Mouse (Mus musculus): Measurements from ENCODE around the gene Bmper.

The Bmper gene

GRCm38 (mm10) chr9:23300376-23300775, 77.5 kb downstream of the Bmper start:
- DNase-seq (ENCODE audit: low spot score in 2 of 2), result no peak

DNA sequence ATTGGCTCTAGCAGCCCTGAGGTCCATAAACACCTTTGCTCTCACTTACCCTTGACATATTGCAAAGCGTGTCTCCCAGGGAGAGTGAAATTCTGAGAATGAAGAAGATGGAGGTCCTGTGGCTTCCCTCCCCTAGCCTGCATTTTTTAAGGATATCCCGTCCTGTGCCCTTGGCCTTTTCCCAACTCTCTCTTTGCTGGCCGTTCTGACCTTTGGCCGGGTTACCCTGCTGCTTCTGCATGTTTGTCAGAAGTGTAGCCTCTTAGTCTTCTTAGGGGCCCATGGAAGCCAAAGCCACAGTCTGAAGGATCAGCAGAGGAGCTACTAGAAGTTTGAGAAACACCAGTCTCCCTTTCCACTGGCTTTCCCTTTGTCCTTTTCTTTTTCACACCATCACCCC, 82.8 kb downstream of the Bmper start:
- no peak for DNase-seq (ENCODE audit: low spot score in 2 of 2)

DNA sequence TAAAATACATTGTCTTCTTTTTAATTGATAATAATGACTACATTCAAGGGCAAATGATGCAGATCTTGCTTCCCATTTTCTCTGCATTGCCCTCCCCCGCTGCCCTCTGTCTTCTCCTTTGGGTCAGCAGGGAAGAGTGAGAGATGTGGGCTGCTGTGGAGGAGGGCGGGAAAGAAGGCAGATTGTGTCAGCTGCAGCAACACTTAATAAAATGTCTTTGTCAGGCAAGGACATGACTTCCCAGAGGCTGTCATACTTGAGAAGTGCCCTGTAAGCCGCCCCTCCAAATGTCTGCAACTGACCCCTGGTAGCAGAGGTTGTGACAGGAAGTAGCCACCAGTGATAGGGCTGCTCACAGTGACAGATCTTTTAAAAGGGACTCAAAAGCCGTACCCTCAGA, 83.3 kb downstream of the Bmper start:
- no peak for DNase-seq (ENCODE audit: low spot score in 2 of 2)

- DNase-seq (ENCODE audit: low spot score in 2 of 2), result no peak
These were observed 85.0 kb downstream of the Bmper start for GRCm38 (mm10) chr9:23307835-23308234.

- no peak for DNase-seq (ENCODE audit: low spot score in 2 of 2)
These were observed 88.1 kb downstream of the Bmper start for GRCm38 (mm10) chr9:23310953-23311352.

DNA sequence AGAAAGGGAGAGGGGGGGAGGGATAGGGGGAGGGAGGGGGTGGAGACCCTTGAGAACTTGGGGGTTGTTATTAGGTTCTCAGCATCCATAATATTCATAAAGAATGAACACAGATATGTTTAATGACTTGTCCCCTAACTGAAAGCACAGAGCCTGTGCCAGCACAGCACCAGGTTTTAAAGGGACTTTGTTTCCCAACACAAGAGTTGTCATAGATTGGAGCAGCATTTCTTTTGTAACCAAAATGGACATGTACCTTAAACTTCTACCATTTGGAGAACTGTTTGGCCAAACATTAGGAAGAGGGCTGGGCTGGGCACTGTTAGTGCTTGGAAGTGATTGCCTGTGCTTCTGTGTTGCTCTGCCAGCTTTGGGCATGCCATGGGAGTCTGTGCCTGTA, 89.1 kb downstream of the Bmper start:
- DNase-seq (ENCODE audit: low spot score in 2 of 2), result no peak

DNA sequence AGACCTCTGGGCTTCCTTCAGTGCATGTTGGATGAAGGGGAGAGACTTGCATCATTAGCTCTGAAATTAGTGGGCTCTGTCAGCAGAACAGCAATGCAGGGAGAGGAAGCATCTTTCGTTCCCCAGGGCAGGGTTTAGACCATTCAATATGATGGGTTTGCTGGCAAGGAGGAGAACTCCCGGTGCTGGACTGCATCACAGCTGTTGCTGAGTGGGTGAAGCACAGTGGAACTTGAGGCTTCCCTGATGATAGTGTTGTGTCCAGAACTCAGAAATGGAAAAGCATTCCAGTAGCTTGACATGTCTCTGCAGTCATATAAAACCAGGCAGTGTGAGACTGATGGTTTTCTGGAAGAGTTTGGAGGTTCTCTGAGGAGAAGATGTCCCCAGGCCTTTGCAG, 90.0 kb downstream of the Bmper start:
- no peak for DNase-seq (ENCODE audit: low spot score in 2 of 2)

- no peak for DNase-seq (ENCODE audit: low spot score in 2 of 2)
These were observed 92.9 kb downstream of the Bmper start for GRCm38 (mm10) chr9:23315631-23316330.

DNA sequence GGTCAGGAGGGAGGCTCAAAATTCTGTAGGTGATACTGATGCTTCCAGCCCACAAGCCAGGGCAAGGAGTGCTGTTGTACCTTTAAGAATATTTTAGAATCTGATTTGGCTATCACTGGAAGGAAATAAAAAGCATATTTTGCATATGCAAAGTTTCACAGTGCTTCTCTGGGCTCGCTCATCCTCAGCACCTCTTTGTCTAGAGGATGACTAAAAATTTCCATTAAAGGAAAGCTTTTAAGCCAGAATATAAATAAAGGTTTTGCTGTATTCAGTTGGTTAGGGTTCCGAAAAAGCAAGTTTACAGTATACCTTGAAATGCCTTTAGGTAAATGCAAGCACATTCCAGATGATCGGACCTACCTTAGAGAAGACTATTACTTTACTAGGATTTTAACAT, 105.0 kb downstream of the Bmper start:
- DNase-seq (ENCODE audit: low spot score in 2 of 2), result no peak

GRCm38 (mm10) chr9:23333041-23333622, 110.3 kb downstream of the Bmper start:
- no peak for DNase-seq (ENCODE audit: low spot score in 2 of 2)

GRCm38 (mm10) chr9:23340551-23340950, 117.7 kb downstream of the Bmper start:
- DNase-seq (ENCODE audit: low spot score in 2 of 2), result no peak

DNA sequence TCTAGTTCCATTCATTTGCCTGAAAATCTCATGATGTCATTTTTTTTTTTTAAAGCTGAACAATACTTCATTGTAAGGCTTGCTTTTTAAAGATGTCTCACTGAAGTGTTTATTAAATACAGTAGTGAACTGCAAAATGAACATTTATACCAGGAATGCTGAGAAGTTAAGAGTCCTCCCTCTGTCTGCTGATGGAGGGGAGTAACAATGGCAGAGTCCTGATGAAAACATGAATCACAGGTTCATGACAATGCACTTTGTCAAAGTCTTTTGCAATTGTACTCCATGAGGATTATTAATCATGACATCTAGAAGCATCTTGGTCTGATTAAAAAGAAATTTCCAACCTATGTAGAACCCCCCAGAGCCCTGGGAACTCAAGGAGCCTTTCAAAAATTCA, 118.4 kb downstream of the Bmper start:
- DNase-seq (ENCODE audit: low spot score in 2 of 2), result no peak

GRCm38 (mm10) chr9:23344353-23344752, 121.5 kb downstream of the Bmper start:
- DNase-seq (ENCODE audit: low spot score in 2 of 2), result no peak

DNA sequence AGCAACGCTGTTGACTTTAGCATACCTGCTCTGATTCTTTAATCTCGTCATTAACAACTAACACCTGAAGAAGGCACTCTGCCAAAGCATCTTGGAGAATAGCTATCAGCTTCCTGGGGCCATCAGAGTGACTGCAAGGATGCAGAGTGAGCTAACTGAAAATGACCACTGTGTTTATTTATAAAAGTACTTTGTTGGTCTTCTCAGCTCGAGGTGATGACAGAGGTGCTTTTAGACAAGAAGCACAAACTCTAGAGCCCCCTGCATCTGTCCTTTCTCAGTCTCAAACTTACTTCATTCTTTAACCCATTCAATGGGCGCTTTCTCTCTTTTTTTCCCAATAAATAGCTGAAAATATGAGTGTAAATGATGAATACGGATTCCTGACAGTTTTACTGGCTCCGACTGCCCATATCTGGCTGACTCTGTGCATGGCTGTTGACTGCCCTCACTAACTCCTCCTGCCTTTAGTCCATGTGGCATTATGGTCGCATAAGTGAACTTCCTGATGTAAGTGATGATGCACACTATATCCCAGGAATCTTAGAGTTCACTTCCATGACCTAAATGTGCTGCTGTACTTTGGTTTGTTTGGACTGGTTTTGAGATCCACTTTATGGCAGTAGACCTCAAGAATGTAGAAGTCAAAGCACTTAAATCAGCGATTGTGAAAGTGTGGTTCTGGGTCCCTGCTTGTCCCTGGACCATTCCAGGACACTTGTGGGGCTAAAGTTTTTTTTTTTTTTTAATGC, 122.4 kb downstream of the Bmper start:
- DNase-seq (ENCODE audit: low spot score in 2 of 2), result no peak

DNA sequence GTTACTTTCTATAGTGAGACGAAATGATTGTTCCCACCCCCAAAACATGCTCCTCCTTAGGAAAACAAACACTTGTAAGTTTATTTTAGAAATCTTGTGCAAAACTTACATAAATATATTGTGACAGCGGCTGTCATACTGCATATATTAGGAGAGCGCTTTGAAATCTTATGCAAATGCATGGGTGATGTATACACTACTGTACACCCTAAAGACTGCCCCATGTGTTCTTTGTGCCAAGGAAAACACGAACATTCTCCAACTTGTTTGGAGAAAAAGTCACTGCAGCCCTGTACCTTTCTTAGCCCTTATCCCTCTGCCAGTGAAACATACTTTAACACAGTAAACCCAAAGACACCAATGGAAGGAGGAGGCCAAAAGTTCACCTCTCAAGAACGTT, 126.7 kb downstream of the Bmper start:
- no peak for DNase-seq (ENCODE audit: low spot score in 2 of 2)

- no peak for DNase-seq (ENCODE audit: low spot score in 2 of 2)
These were observed 128.5 kb downstream of the Bmper start for GRCm38 (mm10) chr9:23351400-23351799.

DNA sequence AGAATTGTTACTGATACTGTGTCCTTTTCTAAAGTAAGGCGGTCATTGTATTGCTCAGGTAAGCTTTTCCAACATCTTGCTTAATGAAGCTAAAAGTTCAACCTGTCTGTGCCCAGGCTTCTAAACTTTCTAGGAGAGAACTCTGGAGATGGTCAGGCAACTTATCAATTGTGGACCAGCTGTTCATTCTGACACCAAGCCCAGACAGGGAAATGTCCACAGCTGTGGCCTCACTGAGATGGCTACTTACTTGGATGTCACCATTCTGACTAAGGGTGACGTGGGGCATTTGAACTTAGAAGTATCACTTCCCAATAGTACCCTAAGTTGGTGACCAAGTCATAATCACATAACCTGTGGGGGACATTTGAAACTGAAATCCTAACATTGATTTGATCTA, 129.5 kb downstream of the Bmper start:
- DNase-seq (ENCODE audit: low spot score in 2 of 2), result no peak

- peak in 1 of 2 experiments; percentile 6 for DNase-seq (ENCODE audit: low spot score in 2 of 2)
These were observed 131.4 kb downstream of the Bmper start for GRCm38 (mm10) chr9:23354201-23354820.

GRCm38 (mm10) chr9:23358108-23358507, 135.2 kb downstream of the Bmper start:
- no peak for DNase-seq (ENCODE audit: low spot score in 2 of 2)

DNA sequence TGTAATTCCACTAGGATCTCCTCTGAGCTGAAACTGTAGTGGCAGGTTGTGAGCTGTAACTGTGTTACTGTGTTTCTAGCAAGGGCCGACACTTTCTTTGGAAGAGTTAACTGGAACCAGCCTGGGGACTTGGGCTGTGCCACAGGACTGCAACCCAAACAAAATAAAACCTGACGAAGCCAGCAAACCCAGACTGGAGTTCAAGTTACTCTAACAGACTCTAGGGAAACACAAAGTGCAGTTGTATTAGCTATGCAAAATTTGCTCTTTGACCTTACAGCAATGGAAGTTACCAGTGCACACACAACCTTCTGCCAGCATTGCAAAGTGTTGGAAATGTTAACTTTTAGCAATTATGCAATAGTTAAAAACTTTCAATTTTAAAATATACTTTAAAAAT, 140.3 kb downstream of the Bmper start:
- DNase-seq (ENCODE audit: low spot score in 2 of 2), result no peak

- no peak for DNase-seq (ENCODE audit: low spot score in 2 of 2)
These were observed 140.7 kb downstream of the Bmper start for GRCm38 (mm10) chr9:23363540-23363939.

DNA sequence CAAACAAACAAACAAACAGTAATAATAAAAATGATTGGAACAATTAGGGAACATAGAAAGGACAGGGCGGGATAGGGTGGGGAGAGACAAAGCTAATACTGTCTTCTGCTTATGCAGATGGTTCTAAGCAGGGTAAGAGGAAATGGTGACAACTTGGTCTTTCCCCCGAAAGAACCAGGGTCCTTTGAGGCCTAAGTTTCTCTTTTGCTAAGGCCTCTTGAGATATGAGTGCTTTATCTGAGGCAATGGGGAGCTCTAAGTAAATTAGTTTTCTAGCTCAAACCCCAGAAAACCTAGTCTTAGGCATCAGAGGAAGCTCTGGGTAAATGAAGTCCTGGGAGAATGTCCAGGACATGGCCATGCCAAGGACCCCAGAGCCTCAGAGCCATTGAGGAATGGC, 141.2 kb downstream of the Bmper start:
- DNase-seq (ENCODE audit: low spot score in 2 of 2), result no peak

GRCm38 (mm10) chr9:23368124-23368523, 145.2 kb downstream of the Bmper start:
- no peak for DNase-seq (ENCODE audit: low spot score in 2 of 2)
